Mouse (Mus musculus) MEL (cell line): Measurements from ENCODE around the gene Slc29a4.

Experiments
- CTCF ChIP-seq, 3 experiments: IDR thresholded peaks in 2 of 3; conservative IDR thresholded peaks in 1 of 3; 2 replicates each; pipeline ENCODE4 v1.5.1; 2011 to 2012; ENCODE audit warnings: low read length in 3 of 3, low read depth in 2 of 3, mild to moderate bottlenecking in 2 of 3, improper control_type of control experiment in 1 of 3, inconsistent platforms in 1 of 3, mixed read lengths in 1 of 3, moderate library complexity in 1 of 3; ENCODE audit not compliant: control insufficient read depth in 1 of 3, insufficient read depth in 1 of 3, poor library complexity in 1 of 3, severe bottlenecking in 1 of 3
- ETS1 ChIP-seq: IDR thresholded peaks from 2 replicates; pipeline ENCODE4 v1.6.1; 2012; ENCODE audit warnings: low read depth, mild to moderate bottlenecking, inconsistent platforms, low read length, improper control_type of control experiment, moderate library complexity
- JUND ChIP-seq: IDR thresholded peaks from 2 replicates; pipeline ENCODE4 v1.6.1; 2011; ENCODE audit warnings: low read depth, mild to moderate bottlenecking, improper control_type of control experiment, low read length
- MAX ChIP-seq: IDR thresholded peaks from 2 replicates; pipeline ENCODE4 v1.6.1; 2011; ENCODE audit warnings: low read length, improper control_type of control experiment
- POLR2A ChIP-seq, 2 experiments: IDR thresholded peaks; 2 replicates each; pipeline ENCODE4 v1.6.1; 2011 to 2012; ENCODE audit warnings: low read length in 2 of 2, mild to moderate bottlenecking in 2 of 2, control low read depth in 1 of 2, improper control_type of control experiment in 1 of 2, low read depth in 1 of 2, moderate library complexity in 1 of 2; ENCODE audit not compliant: control insufficient read depth in 1 of 2, insufficient read depth in 1 of 2, poor library complexity in 1 of 2
- POLR2AphosphoS2 ChIP-seq: IDR thresholded peaks from 2 replicates; pipeline ENCODE4 v1.6.1; 2011; ENCODE audit warnings: low read length, improper control_type of control experiment
- USF2 ChIP-seq, 2 experiments: IDR thresholded peaks; 2 replicates each; pipeline ENCODE4 v1.6.1; 2011 to 2012; ENCODE audit warnings: improper control_type of control experiment in 2 of 2, low read length in 2 of 2, borderline replicate concordance in 1 of 2, inconsistent platforms in 1 of 2, low read depth in 1 of 2, mild to moderate bottlenecking in 1 of 2; ENCODE audit not compliant: insufficient read depth in 1 of 2

DNA sequence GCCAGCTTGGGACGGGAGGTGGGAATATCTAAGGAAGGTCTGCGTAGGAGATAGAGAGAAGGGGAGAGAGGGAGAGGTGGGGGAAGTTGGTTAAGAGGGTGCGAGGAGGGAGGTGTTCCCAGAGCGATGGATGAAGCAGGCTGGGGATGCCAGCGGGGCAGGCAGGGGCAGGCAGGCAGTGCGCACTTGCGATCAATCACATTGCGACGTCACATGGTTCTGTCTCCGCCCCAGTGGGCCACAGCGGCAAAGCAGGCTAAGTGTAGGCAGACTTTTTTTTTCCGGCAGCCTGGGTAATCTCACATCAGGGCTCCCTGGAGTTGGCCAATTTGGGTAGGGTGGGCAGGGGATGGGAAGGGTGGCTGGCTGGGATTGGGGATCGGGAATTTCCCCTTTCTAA lies 59.9 kb downstream of the Slc29a4 start:
- no peak for TF ChIP-seq USF2 (IDR thresholded peaks at IDR 0.05; ENCODE audit: borderline replicate concordance in 1 of 2, insufficient read depth in 1 of 2, low read depth in 1 of 2, low read length in 2 of 2)
- no peak for TF ChIP-seq POLR2A (IDR thresholded peaks at IDR 0.05; ENCODE audit: control insufficient read depth in 1 of 2, insufficient read depth in 1 of 2, low read depth in 1 of 2, low read length in 2 of 2, poor library complexity in 1 of 2)
- TF ChIP-seq MAX: no peak
- TF ChIP-seq CTCF (IDR thresholded peaks at IDR 0.05 in 2 of 3, conservative IDR thresholded peaks at IDR 0.05 in 1 of 3; ENCODE audit: control insufficient read depth in 1 of 3, insufficient read depth in 1 of 3, low read depth in 2 of 3, low read length in 3 of 3, poor library complexity in 1 of 3, severe bottlenecking in 1 of 3): no peak
- no peak for TF ChIP-seq ETS1
- TF ChIP-seq JUND: no peak
- TF ChIP-seq POLR2AphosphoS2: no peak
